Mouse (Mus musculus): ENCODE measurements around the gene Nkx1-1.

Gene Nkx1-1

GRCm38 (mm10) chr5:33433201-33434138, at the start of gene Nkx1-1:
Gene Nkx1-1 (minus strand): TSS chr5:33433976.
- in situ Hi-C loops (cut with MboI, MseI) = no loop called here

DNA sequence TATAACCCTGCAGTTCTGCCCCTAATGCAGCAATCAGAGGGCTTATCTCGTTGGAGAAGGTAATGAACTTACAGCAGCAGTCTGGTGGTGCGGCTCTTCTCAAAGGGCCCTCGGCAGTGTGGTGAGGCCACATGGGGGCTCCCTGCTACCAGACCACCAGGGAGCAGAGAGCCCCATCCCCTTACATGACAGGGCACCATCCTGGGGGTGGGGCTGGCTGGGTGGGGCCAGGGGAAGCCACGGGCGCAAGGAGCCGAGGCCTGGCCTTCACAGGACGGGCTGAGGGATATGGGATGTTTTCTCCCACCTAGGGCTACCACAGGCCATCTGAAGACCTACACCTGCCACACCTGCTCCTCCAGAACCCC, 47.5 kb upstream of the Nkx1-1 start:
- in situ Hi-C loops (cut with MboI, MseI) = no loop called here

DNA sequence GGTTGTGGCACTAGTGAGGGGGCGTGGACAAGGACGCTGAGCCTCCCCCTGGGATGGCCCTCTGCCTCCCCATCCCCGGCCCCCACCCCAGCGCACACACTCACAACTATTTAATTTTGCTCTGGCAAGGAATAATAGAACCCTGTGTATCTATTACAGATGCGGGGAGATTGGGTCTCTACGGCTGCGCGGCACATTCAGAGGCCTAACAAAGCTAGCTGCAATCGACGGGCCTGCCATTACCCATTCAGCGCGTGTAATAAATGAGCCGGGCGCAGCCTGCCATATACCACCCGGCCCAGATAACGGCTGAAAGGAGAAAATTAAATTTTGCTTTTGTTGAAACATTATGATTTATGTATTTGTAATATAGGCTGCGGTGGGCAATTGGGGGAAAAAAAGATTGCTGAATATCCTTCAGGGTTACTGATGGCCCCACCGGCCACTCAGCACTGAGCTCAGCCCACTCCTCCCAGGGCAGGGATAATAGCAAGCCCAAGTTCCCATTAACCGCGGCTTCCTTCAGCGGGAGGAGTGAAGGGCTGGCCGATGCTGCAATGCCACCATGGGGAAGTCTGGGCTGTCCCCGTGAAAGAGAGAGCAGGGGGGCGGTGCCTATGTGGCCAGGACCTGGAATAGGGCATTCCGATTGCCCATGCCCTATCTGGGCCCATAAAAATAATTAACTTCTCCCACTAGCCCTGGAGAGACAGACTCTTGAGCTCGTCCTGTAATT, 47.0 kb upstream of the Nkx1-1 start:
- in situ Hi-C loops (cut with MboI, MseI) = no loop called here

GRCm38 (mm10) chr5:33465464-33465863, 31.7 kb upstream of the Nkx1-1 start:
- in situ Hi-C loops (cut with MboI, MseI) = no loop called here

GRCm38 (mm10) chr5:33464390-33464789, 30.6 kb upstream of the Nkx1-1 start:
- in situ Hi-C loops (cut with MboI, MseI) = no loop called here

DNA sequence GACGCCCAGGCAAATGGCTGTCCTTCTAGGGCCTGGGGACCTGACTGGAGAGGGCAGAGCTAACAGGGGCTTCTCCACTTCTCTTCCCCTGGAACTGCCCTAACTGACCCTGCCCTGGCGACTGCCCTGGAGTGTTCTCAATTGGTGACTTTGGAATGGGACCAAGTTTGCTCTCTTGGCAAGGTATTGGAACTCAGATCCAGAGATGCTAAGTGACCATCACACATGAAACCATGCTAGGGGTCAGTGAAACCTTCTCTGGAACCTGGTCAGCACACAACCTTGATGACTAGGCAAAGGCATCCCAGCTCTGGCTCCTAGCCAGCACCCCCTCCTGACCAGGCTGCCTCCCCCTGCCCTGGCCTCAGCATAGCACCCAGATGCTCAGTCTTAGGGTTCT, 25.3 kb upstream of the Nkx1-1 start:
- in situ Hi-C loops (cut with MboI, MseI) = no loop called here

GRCm38 (mm10) chr5:33458132-33458622, 24.4 kb upstream of the Nkx1-1 start:
- in situ Hi-C loops (cut with MboI, MseI) = no loop called here

DNA sequence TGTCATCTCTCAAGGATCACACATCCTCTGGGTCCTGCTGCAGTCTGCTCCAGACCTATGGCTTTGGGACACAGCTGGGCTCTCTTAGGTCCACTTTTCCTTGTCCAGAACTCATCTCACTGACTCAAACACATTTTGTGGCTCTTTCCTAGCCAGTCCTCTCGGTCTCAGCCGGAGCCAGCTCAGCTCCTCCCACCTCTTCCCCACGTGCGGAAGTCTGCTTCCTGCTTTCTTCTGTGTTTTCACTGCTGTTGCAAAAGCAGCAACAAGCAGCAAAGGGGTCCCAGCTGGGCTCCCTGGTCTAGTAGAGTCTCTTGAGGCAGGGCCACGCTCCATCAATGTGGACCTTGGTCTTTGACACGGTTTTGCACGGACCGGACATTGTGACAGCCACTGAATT, 22.0 kb upstream of the Nkx1-1 start:
- in situ Hi-C loops (cut with MboI, MseI) = no loop called here

DNA sequence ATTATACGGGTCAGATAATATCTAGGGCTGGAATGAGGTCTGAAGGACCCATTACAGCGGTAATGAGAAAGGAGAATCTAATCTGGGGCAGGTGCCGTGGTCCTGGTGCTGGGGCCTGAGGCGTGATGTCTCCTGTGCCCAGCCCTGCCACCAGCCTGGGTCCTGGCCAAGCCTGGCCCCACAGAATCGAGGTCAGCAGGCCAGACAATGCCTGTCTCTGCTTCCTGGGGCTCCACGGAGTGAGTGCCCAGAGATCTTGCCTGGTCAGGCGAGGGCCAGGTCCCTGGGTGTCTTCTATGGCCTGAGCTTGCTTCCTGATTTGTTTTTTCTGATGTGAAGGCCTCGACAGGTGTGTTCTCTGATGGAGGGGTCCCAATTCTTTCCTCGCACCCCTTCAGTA, 10.0 kb upstream of the Nkx1-1 start:
- in situ Hi-C loops (cut with MboI, MseI) = no loop called here

DNA sequence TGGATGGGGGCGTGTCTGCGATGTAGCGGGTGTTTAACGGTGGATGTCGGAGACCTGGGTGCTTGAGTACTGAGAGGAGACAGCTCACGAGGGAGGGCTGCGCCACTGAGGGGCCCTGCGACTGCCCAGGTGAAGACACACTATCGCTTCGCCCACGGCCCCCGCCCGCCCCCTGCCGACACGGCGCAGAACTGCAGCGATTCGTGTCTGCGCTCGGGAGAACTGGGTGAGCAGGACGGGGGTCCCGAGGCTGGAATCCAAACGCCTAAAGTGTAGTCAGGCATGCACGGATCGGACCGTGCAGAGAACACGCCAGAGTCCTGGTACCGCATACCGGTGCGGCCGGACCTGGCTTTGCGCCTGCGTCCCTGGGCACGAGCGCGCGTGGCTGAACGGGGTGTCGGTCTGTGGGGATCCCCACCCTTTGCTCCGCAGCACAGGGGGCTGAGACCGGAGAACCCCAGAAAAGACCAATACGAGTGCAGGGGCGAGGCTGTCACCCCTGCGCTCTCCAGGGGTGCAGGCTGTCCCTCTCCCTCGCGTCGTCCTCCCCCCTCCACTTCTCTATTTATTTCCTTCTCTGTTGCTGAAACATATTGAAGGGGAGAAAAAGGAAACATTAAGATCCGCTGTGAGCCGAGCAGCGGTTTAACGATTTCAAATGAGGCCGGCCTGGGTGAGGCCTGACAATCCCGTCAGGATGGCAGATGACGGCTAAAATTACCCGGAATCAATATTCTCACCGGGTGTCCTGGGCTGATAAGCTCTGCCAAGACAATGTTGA, 9.3 kb upstream of the Nkx1-1 start:
- in situ Hi-C loops (cut with MboI, MseI) = no loop called here

GRCm38 (mm10) chr5:33438214-33438613, 4.4 kb upstream of the Nkx1-1 start:
- in situ Hi-C loops (cut with MboI, MseI) = no loop called here

- in situ Hi-C loops (cut with MboI, MseI) = no loop called here
Measured at GRCm38 (mm10) chr5:33435941-33436340, 2.2 kb upstream of the Nkx1-1 start.

GRCm38 (mm10) chr5:33435151-33435550, 1.4 kb upstream of the Nkx1-1 start:
- in situ Hi-C loops (cut with MboI, MseI) = no loop called here

GRCm38 (mm10) chr5:33434141-33434780, 485 bp upstream of the Nkx1-1 start:
- in situ Hi-C loops (cut with MboI, MseI) = no loop called here

DNA sequence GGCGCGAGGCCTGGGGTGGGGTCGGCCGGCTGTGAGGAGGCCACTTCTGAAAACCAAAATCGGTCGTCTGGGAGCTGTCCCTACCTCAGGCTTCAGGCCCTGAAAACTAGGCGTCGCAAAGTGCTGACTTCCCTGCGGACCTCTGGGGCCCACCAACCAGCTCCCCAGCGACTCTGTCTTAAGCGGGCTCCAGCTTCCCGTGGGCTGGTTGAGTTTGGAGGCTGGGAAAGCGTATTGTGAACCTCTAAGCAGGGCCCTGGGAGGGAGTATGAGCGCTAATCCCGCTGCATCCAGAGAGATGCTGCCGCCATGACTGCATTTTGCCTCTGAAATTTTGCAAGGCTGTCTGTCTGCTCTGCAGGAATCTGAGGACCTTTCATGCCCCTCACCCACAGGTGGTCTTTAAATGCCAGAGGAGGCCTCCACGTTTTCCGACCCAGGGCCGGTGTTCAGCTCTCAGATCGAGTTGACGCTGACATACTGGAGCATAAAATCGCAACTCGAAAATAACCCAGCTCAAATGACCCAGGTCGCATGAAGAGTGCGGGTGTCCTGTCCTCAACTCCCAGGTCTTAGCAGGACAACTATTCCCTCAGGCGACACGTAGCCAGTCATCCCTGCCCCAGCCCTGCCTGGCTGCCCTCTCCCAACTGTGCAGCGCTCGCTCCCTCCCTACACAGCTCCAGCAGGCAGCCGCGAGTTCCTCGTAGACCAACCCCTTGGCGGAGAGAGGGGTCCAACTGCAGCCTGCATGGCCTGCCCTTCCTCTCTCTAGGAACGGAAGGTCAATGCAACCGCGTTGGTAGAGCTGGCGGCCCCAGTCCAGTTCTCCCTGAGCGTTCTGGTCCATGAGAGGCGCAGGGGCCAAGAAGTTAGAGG, 1.5 kb downstream of the Nkx1-1 start:
- in situ Hi-C loops (cut with MboI, MseI) = no loop called here

- in situ Hi-C loops (cut with MboI, MseI) = no loop called here
Measured at GRCm38 (mm10) chr5:33431173-33432005, 2.4 kb downstream of the Nkx1-1 start.

DNA sequence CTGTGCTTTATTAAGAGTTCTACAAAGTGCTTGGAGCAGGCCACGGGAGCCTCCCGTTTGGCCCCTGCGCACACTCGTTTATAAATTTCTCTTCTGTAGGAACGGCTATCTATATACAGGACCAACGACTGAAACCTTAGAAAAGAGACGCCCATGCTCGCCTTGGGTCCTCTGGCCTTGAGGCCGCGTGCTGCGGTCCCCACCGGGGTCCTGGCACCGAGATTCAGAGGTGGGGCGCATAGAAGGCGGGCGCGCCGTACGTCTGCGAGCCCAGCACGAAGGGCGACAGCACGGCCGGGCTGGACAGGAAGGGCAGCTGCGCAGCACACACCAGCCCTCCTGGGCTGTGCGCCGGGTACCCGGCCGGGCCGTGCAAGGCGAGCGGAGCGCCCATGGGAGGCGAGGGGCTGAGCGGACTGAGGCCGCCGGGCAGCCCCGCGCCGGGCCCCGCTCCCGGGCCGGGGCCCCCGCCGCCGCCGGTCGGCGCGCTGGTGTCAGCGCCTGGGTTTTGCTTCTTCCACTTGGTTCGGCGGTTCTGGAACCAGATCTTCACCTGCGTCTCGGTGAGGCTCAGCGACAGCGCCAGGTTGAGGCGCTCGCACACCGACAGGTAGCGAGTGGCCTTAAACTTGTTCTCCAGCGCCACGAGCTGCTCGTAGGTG, 3.1 kb downstream of the Nkx1-1 start:
- in situ Hi-C loops (cut with MboI, MseI) = no loop called here

GRCm38 (mm10) chr5:33430106-33430505, 3.7 kb downstream of the Nkx1-1 start:
- in situ Hi-C loops (cut with MboI, MseI) = no loop called here

GRCm38 (mm10) chr5:33427461-33427860, 6.3 kb downstream of the Nkx1-1 start:
- in situ Hi-C loops (cut with MboI, MseI) = no loop called here
